Mouse (Mus musculus): ENCODE data around the gene Gm10271.

The Gm10271 gene

GRCm38 (mm10) chr10:116972509-116972908 is at the start of gene Gm10271:
Gene Gm10271, minus strand, starts transcription at chr10:116972609.
- no peak for DNase-seq (ENCODE audit: low spot score)

GRCm38 (mm10) chr10:117021020-117021754 is 48.8 kb upstream of the Gm10271 start:
- DNase-seq (ENCODE audit: low spot score): no peak

- no peak for DNase-seq (ENCODE audit: low spot score)
Measured at GRCm38 (mm10) chr10:117018281-117018840, 46.0 kb upstream of the Gm10271 start.

GRCm38 (mm10) chr10:117014565-117014964 is 42.2 kb upstream of the Gm10271 start:
- no peak for DNase-seq (ENCODE audit: low spot score)

GRCm38 (mm10) chr10:117013689-117014390 is 41.4 kb upstream of the Gm10271 start:
- DNase-seq (ENCODE audit: low spot score): no peak

GRCm38 (mm10) chr10:117011047-117011446 is 38.6 kb upstream of the Gm10271 start:
- no peak for DNase-seq (ENCODE audit: low spot score)

GRCm38 (mm10) chr10:117009691-117010090 is 37.3 kb upstream of the Gm10271 start:
- no peak for DNase-seq (ENCODE audit: low spot score)

- DNase-seq (ENCODE audit: low spot score): no peak
Measured at GRCm38 (mm10) chr10:117005707-117006464, 33.5 kb upstream of the Gm10271 start.

- DNase-seq (ENCODE audit: low spot score): no peak
Measured at GRCm38 (mm10) chr10:117004695-117005094, 32.3 kb upstream of the Gm10271 start.

GRCm38 (mm10) chr10:117000975-117001374 is 28.6 kb upstream of the Gm10271 start:
- DNase-seq (ENCODE audit: low spot score): no peak

GRCm38 (mm10) chr10:116998716-116999455 is 26.5 kb upstream of the Gm10271 start:
- no peak for DNase-seq (ENCODE audit: low spot score)

- DNase-seq (ENCODE audit: low spot score): no peak
Measured at GRCm38 (mm10) chr10:116996236-116996600, 23.8 kb upstream of the Gm10271 start.

GRCm38 (mm10) chr10:116995584-116996235 is 23.3 kb upstream of the Gm10271 start:
- no peak for DNase-seq (ENCODE audit: low spot score)

- DNase-seq (ENCODE audit: low spot score): no peak
Measured at GRCm38 (mm10) chr10:116995162-116995561, 22.8 kb upstream of the Gm10271 start.

- DNase-seq (ENCODE audit: low spot score): no peak
Measured at GRCm38 (mm10) chr10:116993971-116994370, 21.6 kb upstream of the Gm10271 start.

- DNase-seq (ENCODE audit: low spot score): no peak
Measured at GRCm38 (mm10) chr10:116986264-116987082, 14.1 kb upstream of the Gm10271 start, which contains the start of gene Best3. Gene Best3, plus strand, starts transcription at chr10:116986314.

- DNase-seq (ENCODE audit: low spot score): no peak
Measured at GRCm38 (mm10) chr10:116984836-116985235, 12.4 kb upstream of the Gm10271 start.

GRCm38 (mm10) chr10:116982526-116982925 is 10.1 kb upstream of the Gm10271 start:
- DNase-seq (ENCODE audit: low spot score): no peak

GRCm38 (mm10) chr10:116980888-116981287 is 8.5 kb upstream of the Gm10271 start:
- no peak for DNase-seq (ENCODE audit: low spot score)

GRCm38 (mm10) chr10:116980273-116980672 is 7.9 kb upstream of the Gm10271 start:
- no peak for DNase-seq (ENCODE audit: low spot score)

Measured in T-cell, adult 2 months (primary cell).